Mouse (Mus musculus) forebrain, embryonic 12.5 days (tissue): ENCODE measurements around the gene 1700001P01Rik. TPM values are rescaled to one million over a fixed set of nuclear protein-coding genes. Genes with fewer than 3 reads are reported as not detected.
"Not testable (repeated sequence)": the region's sequence is repeated elsewhere in the genome, so short reads cannot be mapped to it uniquely, and the experiment has no call there.

Experiments used
- ATAC-seq: fragments of 200-750 bp; cut with Nextera tagmentation; 2 replicates; pipeline ENCODE4 v1.8.0; 2017; ENCODE audit warnings: moderate TSS enrichment; ENCODE audit not compliant: low FRiP score
- H3K27ac ChIP-seq: fragments of 300-500 bp; sonication (generic); 2 replicates; pipeline ENCODE4 v1.5.1; 2016; ENCODE audit warnings: mild to moderate bottlenecking
- H3K27me3 ChIP-seq: fragments of 300-500 bp; sonication (generic); 2 replicates; pipeline ENCODE4 v1.6.1; 2016; ENCODE audit warnings: mild to moderate bottlenecking
- H3K36me3 ChIP-seq: fragments of 300-500 bp; sonication (generic); replicated peaks from 2 replicates; pipeline ENCODE4 v1.6.1; 2016; ENCODE audit warnings: mild to moderate bottlenecking
- H3K4me1 ChIP-seq: fragments of 300-500 bp; sonication (generic); 2 replicates; pipeline ENCODE4 v1.6.1; 2016
- H3K4me2 ChIP-seq: fragments of 300-500 bp; sonication (generic); 2 replicates; pipeline ENCODE4 v1.6.1; 2016; ENCODE audit warnings: mild to moderate bottlenecking, moderate library complexity
- H3K4me3 ChIP-seq: fragments of 300-500 bp; sonication (generic); replicated peaks from 2 replicates; pipeline ENCODE4 v1.5.1; 2016; ENCODE audit warnings: mild to moderate bottlenecking
- H3K9ac ChIP-seq: fragments of 300-500 bp; sonication (generic); 2 replicates; pipeline ENCODE4 v1.6.1; 2016; ENCODE audit warnings: mild to moderate bottlenecking
- H3K9me3 ChIP-seq: fragments of 300-500 bp; sonication (generic); 2 replicates; pipeline ENCODE4 v1.6.1; 2016
- WGBS: fragments of 180-500 bp; shearing (Covaris S2); methylation state at CpG from one replicate; pipeline ENCODE4 v1.1.7; 2016; 5-methylcytosine and 5-hydroxymethylcytosine counted together
- microRNA-seq: library from miRNA; unstranded; fragments of <30 nt; microRNA quantifications from one replicate; pipeline ENCODE4, GENCODE M21; 2017
- polyA plus RNA-seq: library from polyadenylated mRNA; unstranded; fragments of >200 nt; fragmentation: Nextera tagmentation; extraction: Ambion mirVana; gene quantifications from 2 replicates; pipeline ENCODE4 v1.2.1, GENCODE M21; 2016

The 1700001P01Rik gene
- polyA plus RNA-seq, 1 experiment from 2014 or later = 0.55 TPM

DNA sequence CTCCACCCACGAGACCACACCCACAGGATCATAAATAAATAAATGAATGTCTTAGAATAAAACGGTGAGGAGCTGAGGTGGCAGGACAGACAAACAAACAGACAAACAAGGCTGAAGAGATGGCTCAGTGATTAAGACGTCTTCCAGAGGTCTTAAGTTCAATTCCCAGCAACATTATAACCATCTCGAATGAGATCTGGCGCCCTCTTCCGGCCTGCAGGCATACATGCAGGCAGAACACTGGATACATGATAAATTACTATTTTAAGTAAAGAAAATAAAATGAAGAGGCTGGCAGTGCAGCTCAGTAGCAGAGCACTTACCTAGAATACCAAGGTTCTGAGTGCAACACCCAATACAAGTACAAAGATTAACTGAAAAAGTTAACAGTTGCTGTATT lies 37.0 kb downstream of the 1700001P01Rik start:
- WGBS = 66% methylated on average over 6 of the region's 6 CpGs
- no peak for ATAC-seq
- H3K4me3 ChIP-seq = no peak overlapping the region

DNA sequence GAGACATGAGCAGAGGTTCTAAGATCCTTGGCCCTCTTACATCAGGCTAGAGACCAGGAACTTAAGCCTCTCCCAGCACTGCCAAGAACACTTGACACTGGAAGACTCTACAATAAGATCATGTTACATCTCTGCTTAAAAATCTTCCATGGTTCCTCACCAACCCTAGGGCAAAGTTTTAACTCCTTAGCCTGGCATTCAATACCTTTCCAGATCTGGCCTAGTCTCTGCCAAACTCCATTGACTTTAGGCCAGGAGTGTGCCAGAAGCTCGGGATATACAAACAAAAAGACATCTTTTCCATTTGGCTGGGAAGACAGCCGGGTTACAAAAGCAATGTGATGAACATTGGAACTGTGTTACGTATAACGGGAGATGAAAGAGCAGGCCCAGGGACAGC lies 38.1 kb downstream of the 1700001P01Rik start:
- WGBS = 86% methylated on average over 4 of the region's 4 CpGs
- Histone ChIP-seq H3K9me3 (no peaks in the 10 kb centered on the region), H3K4me3 (no peak overlapping the region), H3K4me1 (peaks cover 20% of the 10 kb centered on the region), H3K36me3 (no peaks in the 10 kb centered on the region; the same call in 1 of the 2 replicates), H3K4me2 (no peak overlapping the region), H3K27me3 (no peaks in the 10 kb centered on the region), H3K9ac (no peak overlapping the region), H3K27ac (no peak overlapping the region)
- ATAC-seq = no peak

More for the DNA sequence above, 37.0 kb downstream of the 1700001P01Rik start:
- Histone ChIP-seq H3K36me3 (no peaks in the 10 kb centered on the region; the same call in 1 of the 2 replicates), H3K9me3 (no peaks in the 10 kb centered on the region), H3K4me1 (peaks cover 31% of the 10 kb centered on the region), H3K27ac (no peak overlapping the region), H3K9ac (no peak overlapping the region), H3K4me2 (no peak overlapping the region), H3K27me3 (no peaks in the 10 kb centered on the region)

DNA sequence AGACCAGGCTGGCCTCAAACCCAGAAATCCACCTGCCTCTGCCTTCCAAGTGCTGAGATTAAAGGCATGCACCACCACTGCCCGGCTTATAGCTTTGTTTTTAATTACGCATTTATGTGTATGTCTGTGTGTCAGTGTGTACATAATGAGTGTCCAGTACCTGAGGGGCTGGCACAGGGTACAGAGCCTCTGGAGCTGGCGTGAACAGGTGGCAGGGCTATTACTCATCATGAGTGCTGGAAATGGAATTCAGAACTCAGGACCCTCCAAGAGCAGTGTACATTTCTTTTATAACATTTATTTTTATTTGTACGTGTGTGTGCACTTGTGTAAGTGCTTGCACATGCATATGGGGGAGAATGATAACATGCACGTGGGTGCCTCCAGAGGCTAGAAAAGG lies 39.1 kb downstream of the 1700001P01Rik start:
- ATAC-seq = no peak
- no peaks in the 10 kb centered on the region for H3K9me3 ChIP-seq
- no peaks in the 10 kb centered on the region for H3K27me3 ChIP-seq
- 92% methylated on average over 5 of the region's 5 CpGs for WGBS
- no peak overlapping the region for H3K4me3 ChIP-seq
- H3K9ac ChIP-seq = no peak overlapping the region
- H3K4me2 ChIP-seq = no peak overlapping the region
- H3K27ac ChIP-seq = no peak overlapping the region
- H3K4me1 ChIP-seq = peaks cover 13% of the 10 kb centered on the region
- peaks cover 7% of the 10 kb centered on the region for H3K36me3 ChIP-seq

DNA sequence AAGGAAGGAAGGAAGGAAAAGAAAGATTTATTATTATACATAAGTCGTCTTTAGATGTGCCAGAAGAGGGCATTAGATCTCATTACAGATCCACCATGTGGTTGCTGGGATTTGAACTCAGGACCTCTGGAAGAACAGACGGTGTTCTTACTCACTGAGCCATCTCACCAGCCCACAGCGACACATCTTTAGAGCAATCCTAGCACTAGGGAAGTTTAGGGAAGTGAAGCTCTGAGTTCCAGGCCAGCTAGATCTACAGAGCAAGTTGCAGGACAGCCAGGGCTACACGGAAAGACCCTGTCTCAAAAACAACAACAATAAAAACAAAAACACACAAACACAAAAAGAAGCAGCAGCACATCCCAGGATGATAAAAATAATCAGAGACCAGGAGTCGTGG lies 40.9 kb downstream of the 1700001P01Rik start:
- ATAC-seq, H3K9me3 ChIP-seq, H3K9ac ChIP-seq, H3K27ac ChIP-seq, H3K27me3 ChIP-seq, H3K4me1 ChIP-seq, H3K4me2 ChIP-seq, H3K4me3 ChIP-seq: not testable (repeated sequence)
- H3K36me3 ChIP-seq = peaks cover 22% of the 10 kb centered on the region
- 81% methylated on average over 5 of the region's 5 CpGs for WGBS

DNA sequence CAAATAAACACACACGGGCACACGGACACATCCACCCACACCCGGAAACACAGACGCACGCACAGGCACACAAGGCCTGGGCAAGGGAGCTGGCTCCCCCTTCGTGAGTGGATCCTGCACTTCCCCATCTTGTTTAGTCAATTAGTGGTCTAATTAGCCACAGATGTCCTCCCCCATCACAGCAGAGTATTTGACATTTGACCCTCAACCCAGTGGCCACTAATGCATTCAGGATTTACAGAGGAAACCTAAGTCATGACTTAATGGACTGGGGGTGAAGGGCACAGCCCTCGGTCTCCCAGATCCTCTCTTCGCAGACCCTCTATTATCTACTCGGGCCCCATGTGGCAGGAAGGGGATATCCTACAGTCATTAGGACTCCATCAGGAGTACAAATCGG lies 42.0 kb downstream of the 1700001P01Rik start:
- no peak overlapping the region for H3K4me2 ChIP-seq
- no peak overlapping the region for H3K4me3 ChIP-seq
- no peaks in the 10 kb centered on the region for H3K9me3 ChIP-seq
- peaks cover 33% of the 10 kb centered on the region for H3K36me3 ChIP-seq
- H3K9ac ChIP-seq = no peak overlapping the region
- no peak for ATAC-seq
- H3K27me3 ChIP-seq = no peaks in the 10 kb centered on the region
- 41% methylated on average over 10 of the region's 10 CpGs for WGBS
- peaks cover 4% of the 10 kb centered on the region; the same call in 1 of the 2 replicates for H3K4me1 ChIP-seq
- H3K27ac ChIP-seq = no peak overlapping the region

DNA sequence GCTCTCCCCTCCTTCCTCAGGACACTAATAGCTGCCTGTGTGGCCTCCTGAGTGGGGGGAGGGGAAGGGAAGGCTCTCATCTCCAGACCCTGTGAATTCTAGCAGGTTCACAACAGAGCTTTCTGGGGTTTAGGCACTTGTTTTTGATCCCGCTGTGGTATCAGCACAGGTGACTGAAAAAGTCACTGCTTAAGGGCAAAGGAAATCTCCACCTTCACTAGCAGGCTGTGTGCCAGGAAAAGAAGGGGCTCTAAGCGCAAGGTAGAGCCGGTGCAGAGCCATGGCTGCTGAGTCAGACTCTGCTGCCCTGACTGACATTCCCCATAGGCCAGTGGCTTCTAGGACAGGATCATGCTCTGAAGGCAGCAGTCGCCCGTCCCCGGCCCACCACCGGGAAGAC lies 47.0 kb downstream of the 1700001P01Rik start:
- Histone ChIP-seq H3K36me3 (peaks cover 80% of the 10 kb centered on the region), H3K27ac (no peak overlapping the region), H3K9ac (no peak overlapping the region; the same call in 1 of the 2 replicates), H3K4me2 (no peak overlapping the region), H3K9me3 (no peaks in the 10 kb centered on the region), H3K27me3 (no peaks in the 10 kb centered on the region), H3K4me1 (no peaks in the 10 kb centered on the region), H3K4me3 (no peak overlapping the region)
- 85% methylated on average over 7 of the region's 7 CpGs for WGBS
- no peak for ATAC-seq

DNA sequence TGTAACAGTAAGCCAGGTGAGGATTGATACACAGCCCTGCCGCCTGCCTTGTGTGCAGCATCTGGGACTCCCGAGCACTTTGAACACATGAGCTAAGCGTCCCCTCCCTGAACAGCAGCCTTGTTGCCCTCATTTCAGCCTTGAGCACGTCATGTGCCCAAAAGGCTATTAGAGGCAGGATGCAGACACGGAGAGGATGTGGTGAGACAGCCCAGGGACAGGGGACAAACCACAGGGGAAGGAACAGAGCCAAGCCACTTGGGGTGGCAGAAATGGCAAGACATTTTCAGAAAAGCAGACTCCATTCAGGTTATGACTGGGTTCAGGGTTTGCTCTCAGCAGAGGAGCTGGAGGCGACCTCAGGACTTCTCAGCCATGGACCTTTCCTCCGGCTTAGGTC lies 47.4 kb downstream of the 1700001P01Rik start:
- 86% methylated on average over 7 of the region's 7 CpGs for whole genome bisulfite sequencing
- ATAC-seq = no peak
- Histone ChIP-seq H3K27ac (no peak overlapping the region), H3K27me3 (no peaks in the 10 kb centered on the region), H3K9me3 (no peaks in the 10 kb centered on the region), H3K4me2 (no peak overlapping the region), H3K4me1 (no peaks in the 10 kb centered on the region), H3K9ac (no peak overlapping the region), H3K36me3 (peaks cover 83% of the 10 kb centered on the region), H3K4me3 (no peak overlapping the region)

DNA sequence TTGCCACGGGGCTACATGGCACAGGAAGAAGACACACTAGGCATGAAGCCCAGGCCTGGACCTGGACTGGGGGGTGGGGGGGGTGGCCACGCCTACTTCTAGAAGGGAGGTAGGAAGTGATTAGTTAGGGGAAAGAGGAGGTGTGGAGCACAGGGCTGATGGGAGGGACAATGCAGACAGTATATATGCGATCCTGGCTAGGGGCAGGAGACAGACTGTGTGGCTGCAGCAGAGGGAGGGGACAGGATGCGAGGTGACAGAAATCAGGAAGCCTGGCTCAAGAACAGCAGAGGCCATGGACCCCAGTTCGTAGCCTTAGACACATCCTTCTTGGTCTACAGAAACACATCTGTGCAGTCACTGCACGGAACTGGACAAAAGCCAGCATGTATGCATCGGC lies 52.0 kb downstream of the 1700001P01Rik start:
- WGBS = 87% methylated on average over 7 of the region's 7 CpGs
- ATAC-seq = no peak
- Histone ChIP-seq H3K36me3 (peaks cover 97% of the 10 kb centered on the region), H3K4me1 (no peaks in the 10 kb centered on the region), H3K27me3 (no peaks in the 10 kb centered on the region), H3K27ac (no peak overlapping the region), H3K4me2 (no peak overlapping the region), H3K4me3 (no peak overlapping the region), H3K9me3 (peaks cover 8% of the 10 kb centered on the region; the same call in 1 of the 2 replicates), H3K9ac (no peak overlapping the region)

Small RNAs within 50 kb of the gene (microRNA-seq; reads per million reads assigned to microRNA genes)
- 0.73 reads per million for gene Mir8102

Other genes with a start within 250 kb of the 1700001P01Rik start
- 5.2 and 5.7 TPM in 2 replicates for gene Srcin1, start 199.7 kb downstream of the 1700001P01Rik start, polyA plus RNA-seq
- gene Epop, start 146.2 kb downstream of the 1700001P01Rik start, polyA plus RNA-seq = 10.0 and 11.9 TPM in 2 replicates
- 3.3 and 3.7 TPM in 2 replicates for gene Mllt6, start 112.5 kb downstream of the 1700001P01Rik start, polyA plus RNA-seq
- gene Cisd3, start 90.1 kb downstream of the 1700001P01Rik start, polyA plus RNA-seq = 13.2 and 14.9 TPM in 2 replicates
- 24.2 TPM in 2 replicates for gene Pcgf2, start 75.4 kb downstream of the 1700001P01Rik start, polyA plus RNA-seq
- 457 TPM in 2 replicates for gene Psmb3, start 72.5 kb downstream of the 1700001P01Rik start, polyA plus RNA-seq
- gene Pip4k2b, start 31.2 kb downstream of the 1700001P01Rik start, polyA plus RNA-seq = 2.7 and 2.8 TPM in 2 replicates
- 21.5 and 22.4 TPM in 2 replicates for gene Cwc25, start 9.4 kb downstream of the 1700001P01Rik start, polyA plus RNA-seq
- 392 and 426 TPM in 2 replicates for gene Rpl23, start 6.5 kb upstream of the 1700001P01Rik start, polyA plus RNA-seq
- gene Lasp1, start 23.1 kb upstream of the 1700001P01Rik start, polyA plus RNA-seq = 103 and 109 TPM in 2 replicates
- 15.1 and 17.0 TPM in 2 replicates for gene B230217C12Rik, start 64.9 kb upstream of the 1700001P01Rik start, polyA plus RNA-seq
- gene Fbxo47, start 108.2 kb upstream of the 1700001P01Rik start, polyA plus RNA-seq = 0.60 and 0.91 TPM in 2 replicates
- 0.22 and 0.33 TPM in 2 replicates for gene Plxdc1, start 210.5 kb upstream of the 1700001P01Rik start, polyA plus RNA-seq
- 7.0 and 7.8 TPM in 2 replicates for gene Arl5c, start 220.3 kb upstream of the 1700001P01Rik start, polyA plus RNA-seq
- gene Cacnb1, start 247.1 kb upstream of the 1700001P01Rik start, polyA plus RNA-seq = 22.5 and 29.3 TPM in 2 replicates